Mouse (Mus musculus) liver, embryonic 14.5 days (tissue): ENCODE results near the gene Ikzf1. TPM values are rescaled to one million over a fixed set of nuclear protein-coding genes. Genes with fewer than 3 reads are reported as not detected.

Source experiments
- ATAC-seq: fragments of 200-750 bp; cut with Nextera tagmentation; 2 replicates; pipeline ENCODE4 v1.8.0; 2017; ENCODE audit warnings: moderate number of reproducible peaks, mild to moderate bottlenecking, moderate library complexity; ENCODE audit not compliant: insufficient read depth
- DNase-seq, 3 experiments: peaks; one replicate each; pipeline ENCODE4 v3.0.0-alpha.2; 2012 to 2013; ENCODE audit warnings: low read depth in 3 of 3, low spot score in 3 of 3
- H3K27ac ChIP-seq: fragments of 300-500 bp; sonication (generic); 2 replicates; pipeline ENCODE4 v1.5.1; 2014; ENCODE audit warnings: moderate library complexity, mild to moderate bottlenecking, control low read depth, inconsistent platforms
- H3K27me3 ChIP-seq: fragments of 300-500 bp; sonication (generic); 2 replicates; pipeline ENCODE4 v1.6.1; 2014; ENCODE audit warnings: mild to moderate bottlenecking, low read length, moderate library complexity; ENCODE audit not compliant: control insufficient read depth, insufficient read depth
- H3K36me3 ChIP-seq: fragments of 300-500 bp; sonication (generic); replicated peaks from 2 replicates; pipeline ENCODE4 v1.6.1; 2014; ENCODE audit warnings: low read depth; ENCODE audit not compliant: control insufficient read depth, insufficient read depth
- H3K4me1 ChIP-seq, 2 experiments: fragments of 200-500 bp in 1 of 2; fragments of 300-500 bp in 1 of 2; sonication (generic) in 1 of 2; replicated peaks; 2 replicates each; pipeline ENCODE4 v1.6.1; 2012 to 2014; ENCODE audit warnings: antibody characterized with exemption in 1 of 2, inconsistent platforms in 1 of 2, low read length in 1 of 2; ENCODE audit not compliant: control insufficient read depth in 2 of 2, insufficient read depth in 2 of 2
- H3K4me2 ChIP-seq: fragments of 300-500 bp; sonication (generic); 2 replicates; pipeline ENCODE4 v1.6.1; 2014; ENCODE audit warnings: low read depth, mild to moderate bottlenecking, control low read depth, moderate library complexity
- H3K4me3 ChIP-seq, 2 experiments: fragments of 200-500 bp in 1 of 2; fragments of 300-500 bp in 1 of 2; sonication (generic) in 1 of 2; 2 replicates each; pipeline ENCODE4 v1.5.1; 2012 to 2014; ENCODE audit warnings: low read depth in 2 of 2, low read length in 2 of 2, mild to moderate bottlenecking in 2 of 2, control low read depth in 1 of 2, inconsistent platforms in 1 of 2, moderate library complexity in 1 of 2; ENCODE audit not compliant: insufficient read depth in 1 of 2
- H3K9ac ChIP-seq: fragments of 300-500 bp; sonication (generic); replicated peaks from 2 replicates; pipeline ENCODE4 v1.6.1; 2014; ENCODE audit warnings: mild to moderate bottlenecking, control low read depth, moderate library complexity
- H3K9me3 ChIP-seq: fragments of 300-500 bp; sonication (generic); 2 replicates; pipeline ENCODE4 v1.6.1; 2016; ENCODE audit warnings: low read length, mixed read lengths; ENCODE audit not compliant: control insufficient read depth
- CTCF ChIP-seq: IDR thresholded peaks from 2 replicates; pipeline ENCODE4 v1.5.1; 2016; ENCODE audit warnings: antibody characterized with exemption, low read depth, control low read depth
- EP300 ChIP-seq: IDR thresholded peaks from 2 replicates; pipeline ENCODE4 v1.6.1; 2016; ENCODE audit warnings: antibody characterized with exemption, low read depth
- WGBS: fragments of 180-500 bp; shearing (Covaris S2); extraction: QIAGEN DNeasy Blood & Tissue Kit; methylation state at CpG from one replicate; pipeline ENCODE4 v1.1.7; 2014; ENCODE audit not compliant: insufficient replicate concordance; 5-methylcytosine and 5-hydroxymethylcytosine counted together
- polyA plus RNA-seq, 2 experiments: library from polyadenylated mRNA; depleted of rRNA in 1 of 2; stranded (reverse) in 1 of 2; unstranded in 1 of 2; fragments of >200 nt; fragmentation: Nextera tagmentation in 1 of 2; extraction: Ambion mirVana in 1 of 2; gene quantifications; 2 replicates each; pipeline versions ENCODE4 v1.2.1 to v1.2.3; 2012 to 2014

Gene Ikzf1
- polyA plus RNA-seq, 2 experiments, result 46.6 to 65.4 TPM

DNA sequence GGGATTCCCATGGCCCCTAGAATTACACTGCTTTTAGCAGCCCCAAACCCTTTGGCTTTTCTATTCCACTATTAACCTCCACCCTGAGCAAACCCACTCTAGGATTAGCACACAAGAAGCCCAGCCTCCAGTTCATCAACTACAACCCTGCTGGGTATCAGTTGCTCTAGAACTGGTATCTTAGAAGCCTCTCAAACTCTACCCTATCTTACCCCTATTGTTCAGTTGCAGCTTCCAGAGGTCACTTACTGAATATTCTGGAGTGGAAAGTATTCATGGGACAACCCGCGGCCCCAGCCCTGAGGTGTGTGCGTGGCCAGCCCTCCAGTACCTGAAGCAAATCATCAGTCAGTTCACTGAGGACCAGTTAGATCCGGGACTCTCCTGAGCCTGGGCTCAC, 89.6 kb downstream of the Ikzf1 start:
- Histone ChIP-seq H3K4me3 (no peak overlapping the region), H3K4me2 (no peak overlapping the region), H3K27ac (no peak overlapping the region), H3K9ac (no peak overlapping the region), H3K4me1 (no peaks in the 10 kb centered on the region), H3K9me3 (no peaks in the 10 kb centered on the region), H3K36me3 (peaks cover 16% of the 10 kb centered on the region), H3K27me3 (no peaks in the 10 kb centered on the region)
- 81% methylated on average over 4 of the region's 4 CpGs for WGBS
- DNase-seq (no peak), ATAC-seq (peak; percentile 18; the same call in 1 of the 2 replicates)
- TF ChIP-seq CTCF (no peak), EP300 (no peak)

DNA sequence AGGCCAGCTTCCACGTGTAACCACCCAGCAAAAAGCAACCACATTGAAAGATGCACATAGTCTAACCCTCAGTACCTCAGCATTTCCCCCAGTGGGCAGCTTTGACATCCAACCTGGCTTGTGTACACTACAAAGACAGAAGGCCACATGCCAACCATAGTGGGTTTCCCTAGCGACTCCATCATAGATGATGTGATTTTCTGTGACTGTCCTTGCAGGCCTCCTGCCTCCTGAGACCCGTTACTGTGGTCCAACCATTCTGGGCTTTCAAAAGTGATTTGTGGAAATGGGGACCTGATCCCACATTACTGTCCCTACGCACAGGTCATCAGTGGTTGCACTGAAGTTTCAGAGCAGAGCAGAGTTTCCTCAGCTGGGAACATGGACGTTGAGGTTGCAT, 90.1 kb downstream of the Ikzf1 start:
- Histone ChIP-seq H3K27ac (no peak overlapping the region), H3K27me3 (no peaks in the 10 kb centered on the region), H3K4me3 (no peak overlapping the region), H3K9me3 (no peaks in the 10 kb centered on the region), H3K36me3 (peaks cover 11% of the 10 kb centered on the region), H3K4me1 (no peaks in the 10 kb centered on the region), H3K9ac (no peak overlapping the region; the same call in 1 of the 2 replicates), H3K4me2 (no peak overlapping the region)
- TF ChIP-seq EP300, result no peak
- TF ChIP-seq CTCF, result no peak
- WGBS, result 81% methylated on average over 5 of the region's 5 CpGs
- ATAC-seq (no peak), DNase-seq (no peak)

DNA sequence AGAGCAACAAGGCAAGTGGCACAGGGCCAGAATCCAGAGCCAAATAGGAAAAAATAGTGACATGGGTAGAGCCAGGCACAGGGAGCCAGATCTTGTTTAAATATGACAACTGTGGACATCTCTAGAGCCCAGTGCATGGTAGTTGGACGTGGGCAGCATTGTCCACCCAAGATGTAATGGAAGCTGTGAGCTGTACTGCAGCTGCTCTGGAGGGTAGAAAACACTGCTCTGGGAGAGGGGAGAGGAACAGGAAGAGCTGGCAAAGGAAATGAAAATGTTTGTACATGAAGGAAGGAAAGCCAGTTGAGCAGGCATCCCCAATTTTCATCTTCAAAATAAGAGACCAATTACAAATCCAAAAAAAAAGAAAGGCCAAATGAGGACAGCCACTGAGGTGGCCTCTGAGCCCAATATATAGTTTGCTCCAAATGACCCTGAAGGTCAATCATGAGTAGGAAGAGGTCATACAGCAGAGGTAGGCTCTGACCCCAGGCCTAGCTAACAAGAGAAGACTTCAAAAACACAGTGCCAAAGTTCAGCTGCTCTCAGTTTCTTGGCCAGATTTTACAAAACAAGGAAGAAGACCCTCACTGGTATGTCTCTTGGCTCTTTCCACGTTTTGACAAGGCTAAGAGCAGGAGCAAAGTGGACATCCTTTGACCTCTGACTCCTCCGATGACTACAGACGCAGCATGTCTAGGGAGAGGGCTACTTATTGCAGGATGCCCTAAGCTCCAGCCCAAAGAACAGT, 91.4 kb downstream of the Ikzf1 start:
- Histone ChIP-seq H3K36me3 (no peaks in the 10 kb centered on the region; the same call in 1 of the 2 replicates), H3K9ac (no peak overlapping the region), H3K4me3 (no peak overlapping the region), H3K9me3 (no peaks in the 10 kb centered on the region), H3K27ac (no peak overlapping the region), H3K27me3 (no peaks in the 10 kb centered on the region), H3K4me2 (no peak overlapping the region), H3K4me1 (no peaks in the 10 kb centered on the region)
- ATAC-seq, result no peak
- DNase-seq, result no peak
- WGBS, result 59% methylated on average over 4 of the region's 4 CpGs
- TF ChIP-seq CTCF (no peak), EP300 (no peak)

DNA sequence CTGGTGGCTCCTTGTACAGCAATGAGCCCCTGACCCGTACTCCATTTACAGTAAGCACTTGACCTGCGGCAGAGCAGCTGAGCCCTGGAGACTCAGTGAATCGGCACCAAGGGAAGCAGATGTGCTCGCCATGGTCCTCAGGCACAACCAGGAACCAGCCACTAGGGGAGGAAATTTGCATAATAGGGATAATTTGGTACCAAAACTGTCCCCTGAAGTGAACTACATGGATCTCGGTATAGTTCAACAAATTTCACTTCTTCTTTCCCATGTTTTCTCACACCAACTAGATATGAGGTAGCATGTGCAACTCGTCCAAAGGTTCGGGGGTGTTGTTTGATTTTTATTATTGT, 92.0 kb downstream of the Ikzf1 start:
- Histone ChIP-seq H3K27me3 (no peaks in the 10 kb centered on the region), H3K4me3 (no peak overlapping the region), H3K4me2 (no peak overlapping the region), H3K4me1 (no peaks in the 10 kb centered on the region), H3K9ac (no peak overlapping the region), H3K27ac (no peak overlapping the region), H3K36me3 (no peaks in the 10 kb centered on the region), H3K9me3 (no peaks in the 10 kb centered on the region)
- no peak for TF ChIP-seq CTCF
- no peak for TF ChIP-seq EP300
- ATAC-seq, result no peak
- DNase-seq, result no peak
- WGBS, result 62% methylated on average over 7 of the region's 7 CpGs

DNA sequence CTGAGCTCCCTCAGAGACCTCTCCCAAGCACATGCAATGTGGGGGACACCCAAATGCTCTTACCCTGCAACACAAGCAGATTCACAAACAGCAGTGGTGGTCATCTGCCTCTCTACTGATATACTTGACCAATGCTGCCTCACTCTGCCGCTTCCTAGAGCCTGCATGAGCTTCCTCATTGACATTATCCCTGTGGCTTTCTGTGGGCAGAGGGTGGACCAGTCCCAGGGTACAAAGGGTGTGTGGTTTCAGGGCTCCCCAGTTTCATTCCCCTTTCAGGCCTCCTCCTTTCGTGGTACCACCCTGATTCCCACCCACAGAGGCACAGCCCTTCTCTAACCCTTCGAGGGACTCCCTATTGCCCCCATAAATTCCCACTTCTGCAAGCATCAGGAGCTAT, 92.4 kb downstream of the Ikzf1 start:
- no peak for ATAC-seq
- no peaks in the 10 kb centered on the region for H3K36me3 ChIP-seq
- no peak for DNase-seq
- no peaks in the 10 kb centered on the region for H3K27me3 ChIP-seq
- H3K4me3 ChIP-seq, result no peak overlapping the region
- H3K9ac ChIP-seq, result no peak overlapping the region
- no peak overlapping the region for H3K27ac ChIP-seq
- H3K4me1 ChIP-seq, result no peaks in the 10 kb centered on the region
- H3K4me2 ChIP-seq, result no peak overlapping the region
- WGBS, result 39% methylated on average over 3 of the region's 3 CpGs
- H3K9me3 ChIP-seq, result no peaks in the 10 kb centered on the region
- no peak for TF ChIP-seq EP300
- no peak for TF ChIP-seq CTCF
